ENCODE assay signal across 11 mouse cellular contexts in the genomic region with DNA sequence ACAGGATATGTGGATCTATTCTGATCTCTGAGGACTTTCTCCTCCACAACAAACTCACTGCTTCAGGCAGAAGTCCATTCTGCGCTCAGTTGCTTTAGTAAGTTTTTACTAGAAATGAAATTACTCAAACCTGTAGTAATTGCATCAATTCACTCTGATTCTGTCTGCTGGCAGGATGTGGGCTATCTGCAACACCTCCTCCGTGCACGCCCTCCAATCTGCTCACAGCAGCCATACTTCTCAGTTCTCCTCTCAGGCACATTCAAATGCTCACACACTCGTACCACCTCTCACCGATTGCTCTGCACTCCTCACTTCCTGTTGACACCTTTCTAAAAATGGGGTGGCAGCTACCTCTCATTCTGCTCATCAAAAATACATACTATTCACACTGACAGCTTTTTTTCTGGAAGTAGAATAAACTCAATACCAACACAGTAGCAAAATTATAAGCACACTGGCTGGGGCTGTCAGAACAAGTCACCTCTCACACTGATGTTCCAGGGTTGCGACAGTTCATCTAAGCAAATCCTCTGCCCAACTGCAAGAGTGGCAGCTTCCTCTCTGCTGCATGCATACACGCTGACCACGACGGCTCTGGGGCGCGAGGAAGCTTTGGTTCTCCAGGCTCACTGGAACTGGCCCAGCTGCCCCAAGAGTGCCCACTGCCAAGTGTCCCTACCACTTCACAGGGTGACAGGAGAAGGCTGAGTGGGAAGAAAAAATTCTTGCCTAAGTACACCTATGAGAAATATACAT. TPM values are rescaled to one million over a fixed set of nuclear protein-coding genes. Genes with fewer than 3 reads are reported as not detected.
DNase-seq lines count a peak whose midpoint lies in the region; ATAC-seq lines count a peak whose summit lies in the region.
"Had no signal": no experiment of that assay in that cellular context is flagged by ENCODE, and none has a peak within 500 bp of the region (broad histone marks: within the 10 kb centered on the region; RNA-seq: fewer than 3 reads in every experiment).

No protein-coding gene starts in this region.

- H3K27me3 ChIP-seq in liver, embryonic 15.5 days = no peaks in the 10 kb centered on the region
- no peaks in the 10 kb centered on the region for H3K27me3 ChIP-seq in embryonic facial prominence, embryonic 10.5 days (replicated peaks; ENCODE audit: low read depth, poor library complexity, severe bottlenecking)
- H3K27me3 ChIP-seq: embryonic facial prominence, embryonic 12.5 days; limb, embryonic 13.5 days had no signal

- peak; percentile 35 for DNase-seq in heart, adult 18-20 months
- no peak for DNase-seq in heart, adult 11 months
- DNase-seq in CD4-positive, CD25-positive, alpha-beta regulatory T cell, adult 2 months (ENCODE audit: low read depth, low spot score) = peak; percentile 91
- peak; percentile 52 to 57 for DNase-seq in right cerebral cortex, postnatal 36 days (ENCODE audit: low spot score in 2 of 2)
- DNase-seq in kidney, adult 18-20 months = no peak
- DNase-seq in embryonic facial prominence, embryonic 10.5 days (ENCODE audit: low spot score) = no peak

- H3K4me1 ChIP-seq in liver, embryonic 15.5 days (replicated peaks) = peaks cover 28% of the 10 kb centered on the region
- peaks cover 29% of the 10 kb centered on the region for H3K4me1 ChIP-seq in embryonic facial prominence, embryonic 10.5 days

- 43% methylated on average over 11 of the region's 11 CpGs for WGBS in liver, embryonic 15.5 days (ENCODE audit: insufficient replicate concordance)
- 83% methylated on average over 11 of the region's 11 CpGs for WGBS in embryonic facial prominence, embryonic 10.5 days

- H3K36me3 ChIP-seq in liver, embryonic 15.5 days (replicated peaks) = peaks cover 21% of the 10 kb centered on the region
- H3K36me3 ChIP-seq in embryonic facial prominence, embryonic 10.5 days (replicated peaks) = peaks cover 64% of the 10 kb centered on the region

- 0 out of 2 replicates have a peak overlapping the region, but pooled peaks have one; percentile 24 for H3K27ac ChIP-seq in liver, embryonic 15.5 days (replicated peaks)
- no peak overlapping the region for H3K27ac ChIP-seq in embryonic facial prominence, embryonic 10.5 days (replicated peaks)
- H3K27ac ChIP-seq: embryonic facial prominence, embryonic 12.5 days had no signal

- no peak overlapping the region for H3K9ac ChIP-seq in liver, embryonic 15.5 days
- H3K9ac ChIP-seq: embryonic facial prominence, embryonic 12.5 days; limb, embryonic 13.5 days had no signal

- H3K9me3 ChIP-seq in liver, embryonic 15.5 days (replicated peaks) = no peaks in the 10 kb centered on the region
- no peaks in the 10 kb centered on the region for H3K9me3 ChIP-seq in embryonic facial prominence, embryonic 10.5 days
- H3K9me3 ChIP-seq: embryonic facial prominence, embryonic 12.5 days; G1E; limb, embryonic 13.5 days had no signal

- peak overlapping the region; percentile 18; the same call in 1 of the 2 replicates for H3K4me2 ChIP-seq in liver, embryonic 15.5 days
- H3K4me2 ChIP-seq: embryonic facial prominence, embryonic 12.5 days; limb, embryonic 13.5 days had no signal

- ATAC-seq in liver, embryonic 15.5 days (ENCODE audit: insufficient read depth) = peak; percentile 16; the same call in 1 of the 2 replicates
- no peak for ATAC-seq in cerebellum, adult (ENCODE audit: insufficient number of reproducible peaks, low FRiP score, low TSS enrichment)

- no peak overlapping the region for H3K4me3 ChIP-seq in liver, embryonic 15.5 days (replicated peaks)
- no peak overlapping the region for H3K4me3 ChIP-seq in embryonic facial prominence, embryonic 10.5 days
- H3K4me3 ChIP-seq: embryonic facial prominence, embryonic 12.5 days; limb, embryonic 13.5 days had no signal

RNA-seq across cellular contexts. Expression of a gene that starts 29.3 kb away (rescaled TPM):
- 10 to 100 TPM; 27.9 to 31.3 TPM for total RNA-seq in heart, adult 18-20 months (2021)
- 7.8 and 8.4 TPM in 2 replicates for polyA plus RNA-seq in liver, embryonic 15.5 days (2015; fragmentation: Nextera tagmentation; extraction: Ambion mirVana)
- 33.8 and 34.9 TPM in 2 replicates for polyA plus RNA-seq in embryonic facial prominence, embryonic 10.5 days (2016; fragmentation: Nextera tagmentation; extraction: Ambion mirVana)

Comparison
In these comparisons a context has a peak if more than half of its experiments do, and no peak if none do; other contexts are left out.
1. DNase-seq: peak in heart, adult 18-20 months (2 of 2), CD4-positive, CD25-positive, alpha-beta regulatory T cell, adult 2 months (single experiment) and right cerebral cortex, postnatal 36 days (2 of 2); none in heart, adult 11 months (single experiment), kidney, adult 18-20 months (single experiment) and embryonic facial prominence, embryonic 10.5 days (single experiment).